Mouse (Mus musculus): Measurements from ENCODE around the gene Derl3. TPM values are rescaled to one million over a fixed set of nuclear protein-coding genes. Genes with fewer than 3 reads are reported as not detected.
"Not testable (repeated sequence)": the region's sequence is repeated elsewhere in the genome, so short reads cannot be mapped to it uniquely, and the experiment has no call there.

The Derl3 gene
- polyA plus RNA-seq, 1 experiment from 2014 or later = 2.6 TPM

- no peaks in the 10 kb centered on the region for H3K36me3 ChIP-seq (ENCODE audit: control insufficient read depth, insufficient read depth, low read length)
- H3K4me1 ChIP-seq (replicated peaks; ENCODE audit: control insufficient read depth, insufficient read depth, low read length) = no peaks in the 10 kb centered on the region; the same call in 1 of the 2 replicates
- H3K9ac ChIP-seq (ENCODE audit: low read length) = no peak overlapping the region
- H3K9me3 ChIP-seq (ENCODE audit: control insufficient read depth, low read length) = no peaks in the 10 kb centered on the region
- no peaks in the 10 kb centered on the region for H3K27me3 ChIP-seq (replicated peaks; ENCODE audit: control insufficient read depth, insufficient read depth, low read length)
- H3K27ac ChIP-seq (ENCODE audit: low read depth) = no peak overlapping the region
- no peak for DNase-seq (ENCODE audit: low spot score)
- no peak overlapping the region for H3K4me2 ChIP-seq (ENCODE audit: low read length)
- WGBS = 48% methylated on average over 6 of the region's 6 CpGs
- no peak overlapping the region for H3K4me3 ChIP-seq (ENCODE audit: low read depth, low read length)
- no peak for ATAC-seq (replicated peaks; ENCODE audit: low FRiP score, low TSS enrichment, low read depth)
Observed at GRCm38 (mm10) chr10:75880771-75881577, 12.2 kb upstream of the Derl3 start.

DNA sequence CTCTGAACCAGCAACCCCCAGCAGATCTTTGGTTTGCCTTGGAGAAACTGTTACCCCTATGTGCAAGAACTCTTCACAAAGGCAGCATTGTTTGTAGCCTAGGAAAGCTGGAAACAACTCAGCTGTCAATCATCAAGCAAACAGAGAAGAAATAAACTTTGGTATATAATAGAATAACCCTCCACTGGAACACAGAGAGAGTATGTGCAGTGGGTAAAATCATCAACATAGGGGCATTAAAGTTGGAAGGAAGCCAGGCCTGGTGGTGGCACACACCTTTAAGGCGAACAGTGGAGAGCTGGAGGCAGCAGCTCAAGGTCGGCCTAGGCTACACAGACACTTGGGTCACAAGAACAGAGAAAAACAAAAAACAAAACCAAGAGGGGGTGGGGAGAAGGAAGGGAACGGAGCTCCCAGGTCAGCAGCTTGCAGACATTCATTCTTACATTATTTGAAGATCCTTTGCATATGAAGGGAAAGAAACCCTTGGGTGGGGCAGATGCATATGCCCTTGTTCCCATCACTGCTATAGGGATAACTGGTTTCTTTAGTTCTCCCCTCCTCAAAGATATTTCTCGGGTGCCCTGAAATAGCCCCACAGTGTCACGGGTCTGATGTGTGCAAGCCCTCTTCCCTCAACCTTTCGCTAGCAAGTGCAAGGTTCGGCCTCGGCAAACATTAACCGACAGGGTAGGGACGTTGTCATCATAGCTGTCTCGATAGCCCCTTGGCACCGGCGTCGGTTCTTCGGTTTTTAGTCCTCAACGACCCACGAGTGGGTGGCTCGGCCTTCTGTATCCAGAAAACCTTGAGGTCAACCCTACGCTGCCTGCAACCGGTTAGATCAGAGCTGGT is 11.4 kb upstream of the Derl3 start:
- no peaks in the 10 kb centered on the region for H3K36me3 ChIP-seq (ENCODE audit: control insufficient read depth, insufficient read depth, low read length)
- H3K4me2 ChIP-seq (ENCODE audit: low read length) = no peak overlapping the region
- H3K9ac ChIP-seq (ENCODE audit: low read length) = no peak overlapping the region
- H3K4me1 ChIP-seq (replicated peaks; ENCODE audit: control insufficient read depth, insufficient read depth, low read length) = no peaks in the 10 kb centered on the region; the same call in 1 of the 2 replicates
- no peak overlapping the region for H3K4me3 ChIP-seq (ENCODE audit: low read depth, low read length)
- DNase-seq (ENCODE audit: low spot score) (no peak), ATAC-seq (replicated peaks; ENCODE audit: low FRiP score, low TSS enrichment, low read depth) (0 out of 2 replicates have a peak, but pooled peaks have one; percentile 34)
- no peak overlapping the region for H3K27ac ChIP-seq (ENCODE audit: low read depth)
- WGBS = 15% methylated on average over 20 of the region's 20 CpGs
- no peaks in the 10 kb centered on the region for H3K9me3 ChIP-seq (ENCODE audit: control insufficient read depth, low read length)
- H3K27me3 ChIP-seq (replicated peaks; ENCODE audit: control insufficient read depth, insufficient read depth, low read length) = no peaks in the 10 kb centered on the region

DNA sequence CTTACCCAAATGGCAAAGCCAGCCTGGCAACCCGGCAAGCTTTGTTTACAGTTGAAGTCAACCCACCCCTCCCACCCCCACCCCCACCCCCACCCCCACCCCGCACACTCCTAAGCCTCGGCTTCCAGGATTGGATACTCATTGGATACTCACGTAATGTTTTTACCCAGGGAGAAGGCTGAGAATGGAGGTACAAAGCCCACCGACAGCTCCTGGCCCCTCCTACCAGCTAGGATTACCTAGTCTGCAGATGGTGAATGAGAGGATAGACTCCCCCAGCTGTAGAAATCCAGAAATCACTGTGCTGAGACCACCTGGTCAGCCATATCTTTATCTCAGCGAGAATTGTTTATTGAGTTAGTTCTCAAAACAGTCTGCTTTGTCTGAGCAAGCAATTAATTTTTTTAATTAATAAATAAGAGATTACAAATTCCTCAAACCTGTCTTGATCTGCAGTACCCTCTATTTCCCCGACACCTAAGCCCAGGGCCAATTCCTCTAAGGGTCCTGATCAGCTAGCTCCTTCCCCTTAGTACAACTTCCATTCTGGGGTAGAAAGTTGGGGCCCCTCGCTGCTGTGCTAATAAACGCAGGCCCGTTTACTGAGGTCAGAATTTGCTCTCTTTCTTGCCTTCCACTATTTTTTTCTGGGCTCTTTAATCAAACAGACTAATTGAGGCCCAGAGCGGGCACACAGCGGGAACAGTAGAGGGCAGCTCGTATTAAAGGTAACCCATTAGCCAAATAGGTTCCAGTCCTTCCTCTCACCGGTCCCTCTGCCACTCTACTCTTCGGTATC is 10.6 kb upstream of the Derl3 start:
- H3K9me3 ChIP-seq (ENCODE audit: control insufficient read depth, low read length) = no peaks in the 10 kb centered on the region
- peak overlapping the region; percentile 27 for H3K4me2 ChIP-seq (ENCODE audit: low read length)
- no peaks in the 10 kb centered on the region for H3K27me3 ChIP-seq (replicated peaks; ENCODE audit: control insufficient read depth, insufficient read depth, low read length)
- H3K4me1 ChIP-seq (replicated peaks; ENCODE audit: control insufficient read depth, insufficient read depth, low read length) = no peaks in the 10 kb centered on the region; the same call in 1 of the 2 replicates
- no peak overlapping the region for H3K4me3 ChIP-seq (ENCODE audit: low read depth, low read length)
- no peak overlapping the region for H3K27ac ChIP-seq (ENCODE audit: low read depth)
- DNase-seq (ENCODE audit: low spot score) (no peak), ATAC-seq (replicated peaks; ENCODE audit: low FRiP score, low TSS enrichment, low read depth) (peak; percentile 32; the same call in 1 of the 2 replicates)
- H3K9ac ChIP-seq (ENCODE audit: low read length) = no peak overlapping the region
- H3K36me3 ChIP-seq (ENCODE audit: control insufficient read depth, insufficient read depth, low read length) = no peaks in the 10 kb centered on the region
- 8% methylated on average over 15 of the region's 15 CpGs for WGBS

DNA sequence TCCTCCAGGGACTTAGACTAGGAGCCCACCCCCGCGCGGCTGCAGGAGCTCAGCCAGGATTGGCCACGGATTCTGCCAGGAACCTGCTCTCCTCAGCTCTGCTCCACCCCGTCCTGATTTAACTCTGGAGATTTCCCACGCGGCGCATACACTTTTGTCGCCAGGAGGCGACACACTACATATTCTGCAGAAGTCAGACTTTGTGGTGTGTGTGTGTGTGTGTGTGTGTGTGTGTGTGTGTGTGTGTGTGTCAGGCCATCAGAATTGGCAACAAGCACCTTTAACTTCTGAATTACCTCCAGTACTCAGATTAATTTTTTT is 10.0 kb upstream of the Derl3 start:
- ATAC-seq (replicated peaks; ENCODE audit: low FRiP score, low TSS enrichment, low read depth) = peak; percentile 57
- Histone ChIP-seq H3K27ac (ENCODE audit: low read depth) (no peak overlapping the region), H3K4me1 (replicated peaks; ENCODE audit: control insufficient read depth, insufficient read depth, low read length) (no peaks in the 10 kb centered on the region; the same call in 1 of the 2 replicates), H3K9me3 (ENCODE audit: control insufficient read depth, low read length) (no peaks in the 10 kb centered on the region), H3K4me2 (ENCODE audit: low read length) (peak overlapping the region; percentile 27), H3K9ac (ENCODE audit: low read length) (no peak overlapping the region), H3K27me3 (replicated peaks; ENCODE audit: control insufficient read depth, insufficient read depth, low read length) (no peaks in the 10 kb centered on the region), H3K4me3 (ENCODE audit: low read depth, low read length) (no peak overlapping the region), H3K36me3 (ENCODE audit: control insufficient read depth, insufficient read depth, low read length) (no peaks in the 10 kb centered on the region)
- peak; percentile 69 for DNase-seq (ENCODE audit: low spot score)
- 1% methylated on average over 10 of the region's 10 CpGs for whole genome bisulfite sequencing

GRCm38 (mm10) chr10:75884742-75885141 is 8.5 kb upstream of the Derl3 start:
- no peak for ATAC-seq (replicated peaks; ENCODE audit: low FRiP score, low TSS enrichment, low read depth)
- WGBS = 94% methylated on average over 8 of the region's 8 CpGs
- Histone ChIP-seq H3K4me3 (ENCODE audit: low read depth, low read length) (no peak overlapping the region), H3K4me1 (replicated peaks; ENCODE audit: control insufficient read depth, insufficient read depth, low read length) (no peaks in the 10 kb centered on the region; the same call in 1 of the 2 replicates), H3K27me3 (replicated peaks; ENCODE audit: control insufficient read depth, insufficient read depth, low read length) (no peaks in the 10 kb centered on the region), H3K9me3 (ENCODE audit: control insufficient read depth, low read length) (no peaks in the 10 kb centered on the region), H3K27ac (ENCODE audit: low read depth) (no peak overlapping the region), H3K36me3 (ENCODE audit: control insufficient read depth, insufficient read depth, low read length) (no peaks in the 10 kb centered on the region), H3K9ac (ENCODE audit: low read length) (no peak overlapping the region), H3K4me2 (ENCODE audit: low read length) (no peak overlapping the region)
- no peak for DNase-seq (ENCODE audit: low spot score)

- H3K9me3 ChIP-seq (ENCODE audit: control insufficient read depth, low read length); H3K9ac ChIP-seq (ENCODE audit: low read length); H3K4me2 ChIP-seq (ENCODE audit: low read length); H3K27me3 ChIP-seq (replicated peaks; ENCODE audit: control insufficient read depth, insufficient read depth, low read length); ATAC-seq (replicated peaks; ENCODE audit: low FRiP score, low TSS enrichment, low read depth); H3K27ac ChIP-seq (ENCODE audit: low read depth); H3K4me1 ChIP-seq (replicated peaks; ENCODE audit: control insufficient read depth, insufficient read depth, low read length); DNase-seq (ENCODE audit: low spot score); H3K4me3 ChIP-seq (ENCODE audit: low read depth, low read length); H3K36me3 ChIP-seq (ENCODE audit: control insufficient read depth, insufficient read depth, low read length): not testable (repeated sequence)
- WGBS = 83% methylated on average over 5 of the region's 5 CpGs
Observed at GRCm38 (mm10) chr10:75887504-75887903, 5.7 kb upstream of the Derl3 start.

GRCm38 (mm10) chr10:75889406-75890153 is 3.6 kb upstream of the Derl3 start:
- H3K27ac ChIP-seq (ENCODE audit: low read depth) = no peak overlapping the region
- no peak overlapping the region for H3K4me3 ChIP-seq (ENCODE audit: low read depth, low read length)
- ATAC-seq (replicated peaks; ENCODE audit: low FRiP score, low TSS enrichment, low read depth) = no peak
- H3K27me3 ChIP-seq (replicated peaks; ENCODE audit: control insufficient read depth, insufficient read depth, low read length) = no peaks in the 10 kb centered on the region
- 0 out of 2 replicates have a peak, but pooled peaks cover 3% of the 10 kb centered on the region for H3K36me3 ChIP-seq (ENCODE audit: control insufficient read depth, insufficient read depth, low read length)
- no peaks in the 10 kb centered on the region for H3K9me3 ChIP-seq (ENCODE audit: control insufficient read depth, low read length)
- DNase-seq (ENCODE audit: low spot score) = no peak
- H3K9ac ChIP-seq (ENCODE audit: low read length) = no peak overlapping the region
- no peak overlapping the region for H3K4me2 ChIP-seq (ENCODE audit: low read length)
- peaks cover 5% of the 10 kb centered on the region; the same call in 1 of the 2 replicates for H3K4me1 ChIP-seq (replicated peaks; ENCODE audit: control insufficient read depth, insufficient read depth, low read length)
- WGBS = 44% methylated on average over 8 of the region's 8 CpGs

- H3K36me3 ChIP-seq (ENCODE audit: control insufficient read depth, insufficient read depth, low read length) = peaks cover 46% of the 10 kb centered on the region
- no peak overlapping the region for H3K4me3 ChIP-seq (ENCODE audit: low read depth, low read length)
- ATAC-seq (replicated peaks; ENCODE audit: low FRiP score, low TSS enrichment, low read depth) (no peak), DNase-seq (ENCODE audit: low spot score) (no peak)
- 70% methylated on average over 6 of the region's 6 CpGs for WGBS
- H3K27ac ChIP-seq (ENCODE audit: low read depth) = no peak overlapping the region
- no peak overlapping the region for H3K4me2 ChIP-seq (ENCODE audit: low read length)
- H3K9ac ChIP-seq (ENCODE audit: low read length) = no peak overlapping the region
- H3K27me3 ChIP-seq (replicated peaks; ENCODE audit: control insufficient read depth, insufficient read depth, low read length) = no peaks in the 10 kb centered on the region
- peaks cover 5% of the 10 kb centered on the region; the same call in 1 of the 2 replicates for H3K4me1 ChIP-seq (replicated peaks; ENCODE audit: control insufficient read depth, insufficient read depth, low read length)
- no peaks in the 10 kb centered on the region for H3K9me3 ChIP-seq (ENCODE audit: control insufficient read depth, low read length)
Observed at GRCm38 (mm10) chr10:75894601-75895000, 1.4 kb downstream of the Derl3 start.

All from intestine, embryonic 14.5 days (tissue).